Mouse (Mus musculus) inflammation-experienced regulatory T-cells, adult 6 months (primary cell): ENCODE measurements around the gene Tbpl2. TPM values are rescaled to one million over a fixed set of nuclear protein-coding genes. Genes with fewer than 3 reads are reported as not detected.

Source experiments
- ATAC-seq: one replicate; pipeline ENCODE4 v1.8.0; 2017
- polyA plus RNA-seq, 3 experiments: library from polyadenylated mRNA; unstranded; fragments of 100-300 nt; shearing (Covaris generic); gene quantifications; one replicate each; pipeline ENCODE4 v1.2.1; 2017

Gene Tbpl2
- polyA plus RNA-seq, result not detected

- no peak for ATAC-seq
Measured at GRCm38 (mm10) chr2:24096495-24096894, at the start of gene Tbpl2. Gene Tbpl2 (minus strand): TSS chr2:24096595.

- ATAC-seq, result no peak
Measured at GRCm38 (mm10) chr2:24134373-24134772, 38.0 kb upstream of the Tbpl2 start.

DNA sequence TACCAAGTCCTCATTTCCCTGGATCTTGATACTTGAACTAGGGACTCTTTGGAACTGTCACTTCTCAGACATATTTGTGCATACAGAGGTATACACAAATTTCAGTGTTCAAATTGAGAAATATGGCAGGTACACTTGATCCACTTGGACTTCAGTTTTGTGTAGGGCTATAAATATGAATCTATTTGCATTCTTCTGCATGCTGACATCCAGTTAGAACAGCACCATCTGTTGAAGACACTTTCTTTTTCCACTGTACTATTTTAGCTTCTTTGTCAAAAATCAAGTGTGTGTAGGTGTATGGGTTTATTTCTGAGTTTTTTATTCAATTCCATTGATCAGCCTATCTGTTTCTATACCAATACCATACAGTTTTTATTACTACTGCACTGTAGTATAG is 12.7 kb upstream of the Tbpl2 start:
- no peak for ATAC-seq

- no peak for ATAC-seq
Measured at GRCm38 (mm10) chr2:24103619-24104289, 7.4 kb upstream of the Tbpl2 start.

DNA sequence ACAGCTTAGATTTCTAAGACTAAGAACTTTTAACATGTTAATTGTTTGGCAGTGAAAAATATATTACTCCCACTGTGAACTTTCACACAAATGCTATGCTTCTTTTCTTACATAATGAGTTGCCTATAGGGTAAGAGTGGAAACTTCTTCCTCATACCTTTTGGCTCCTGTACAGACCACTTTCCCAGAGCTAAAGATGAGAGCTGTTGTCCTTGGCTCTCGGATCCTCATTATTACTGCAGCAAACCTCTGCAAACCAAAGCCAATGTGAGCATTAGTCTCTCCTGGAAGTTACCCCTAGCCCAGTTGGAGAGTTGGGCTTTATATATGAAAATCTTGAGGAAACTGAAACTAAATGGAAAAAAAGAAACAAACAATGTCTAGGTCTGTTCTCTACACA is 5.5 kb downstream of the Tbpl2 start:
- ATAC-seq, result no peak

DNA sequence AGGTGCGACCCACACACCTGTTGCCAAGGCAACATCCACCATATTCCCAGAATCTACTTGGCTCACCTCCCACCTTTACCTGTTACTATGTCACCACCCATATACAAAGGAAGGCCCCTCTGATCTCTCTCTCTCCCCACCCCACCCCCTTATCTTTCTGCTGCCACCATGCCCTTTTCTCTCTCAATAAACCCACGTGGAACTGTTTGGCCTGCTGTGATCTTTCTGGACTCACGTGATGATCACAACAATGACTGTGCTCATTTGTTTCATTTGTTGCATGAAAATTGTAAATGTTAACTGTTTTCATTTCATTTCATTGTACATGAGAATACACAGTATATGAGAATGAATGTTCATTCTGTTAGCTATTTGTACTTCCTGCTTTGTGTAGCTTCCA is 45.9 kb downstream of the Tbpl2 start:
- no peak for ATAC-seq

- no peak for ATAC-seq
Measured at GRCm38 (mm10) chr2:24049344-24049990, 46.9 kb downstream of the Tbpl2 start, which contains the start of gene Hnmt. Gene Hnmt (minus strand): TSS chr2:24049394.

DNA sequence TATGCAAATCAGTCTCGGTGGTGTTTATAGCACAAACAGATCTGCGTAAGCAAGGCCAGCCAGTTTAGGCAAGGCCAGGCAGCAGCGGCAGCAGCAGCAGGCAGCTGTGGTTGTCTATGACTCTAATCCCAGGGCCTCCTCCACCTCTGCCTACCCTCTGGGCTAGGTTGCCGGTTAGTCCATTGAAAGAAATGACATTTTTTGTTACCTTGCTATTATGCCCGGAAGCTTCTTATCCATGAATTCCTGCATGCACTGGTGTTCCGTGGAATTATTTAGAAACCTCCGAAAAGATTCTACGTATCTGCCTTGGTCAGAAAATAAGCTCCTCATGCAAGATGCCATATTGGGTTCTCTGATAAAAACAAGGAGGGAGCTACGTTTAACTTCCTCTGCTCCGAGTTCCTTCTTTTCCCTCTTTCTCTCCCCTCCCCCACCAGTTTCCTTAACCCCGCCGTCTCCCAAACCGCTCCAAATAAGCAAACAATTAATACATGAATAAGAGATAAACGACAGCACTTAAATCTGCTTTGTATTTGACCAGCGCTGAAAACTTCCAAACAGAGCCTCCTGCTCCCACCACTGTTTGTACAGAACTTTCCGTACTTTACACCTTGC is 47.8 kb downstream of the Tbpl2 start:
- no peak for ATAC-seq

- no peak for ATAC-seq
Measured at GRCm38 (mm10) chr2:24047551-24048479, 48.6 kb downstream of the Tbpl2 start.

DNA sequence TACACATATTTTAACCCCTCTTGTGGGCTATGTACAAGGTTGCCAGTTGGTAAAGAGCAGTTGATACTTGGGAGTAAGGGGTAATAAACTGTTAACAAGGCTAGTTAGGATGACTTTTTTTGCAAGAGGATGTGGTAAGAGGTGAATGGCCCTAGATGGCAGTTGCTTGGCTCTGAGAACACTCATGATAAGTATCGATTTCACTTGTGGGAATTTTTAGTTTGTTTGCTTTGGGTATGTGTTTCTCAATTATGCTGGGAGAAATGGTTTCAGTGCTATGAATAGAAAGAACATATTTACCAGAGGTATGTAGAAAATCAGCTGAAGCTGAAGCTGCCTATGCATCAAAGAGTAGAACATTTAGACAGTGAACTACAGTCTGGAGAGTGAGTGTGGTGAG is 53.5 kb downstream of the Tbpl2 start:
- no peak for ATAC-seq

GRCm38 (mm10) chr2:24040531-24040930 is 55.9 kb downstream of the Tbpl2 start:
- ATAC-seq, result no peak

Other genes with a start within 250 kb of the Tbpl2 start
- not detected for gene Hnmt, start 47.2 kb downstream of the Tbpl2 start, polyA plus RNA-seq
- not detected for gene Il1f8, start 56.6 kb upstream of the Tbpl2 start, polyA plus RNA-seq
- not detected for gene Il1f9, start 89.9 kb upstream of the Tbpl2 start, polyA plus RNA-seq
- not detected for gene Il1f6, start 118.8 kb upstream of the Tbpl2 start, polyA plus RNA-seq
- not detected for gene Il1f5, start 180.4 kb upstream of the Tbpl2 start, polyA plus RNA-seq
- not detected for gene Il1f10, start 194.6 kb upstream of the Tbpl2 start, polyA plus RNA-seq
- 1 to 10 TPM in 2 of 3 experiments, under 1 TPM in 1; 0.57 to 1.3 (median 1.1) TPM for gene Il1rn, start 240.3 kb upstream of the Tbpl2 start, polyA plus RNA-seq